Mouse (Mus musculus) stomach, postnatal 0 days (tissue): ENCODE measurements around the gene Abcc4.

Source experiments
- CTCF ChIP-seq: IDR thresholded peaks from 2 replicates; pipeline ENCODE4 v1.5.1; 2016; ENCODE audit warnings: antibody characterized with exemption, low read depth, mild to moderate bottlenecking, moderate library complexity
- EP300 ChIP-seq: optimal IDR thresholded peaks from 2 replicates; pipeline ENCODE3; 2016; ENCODE audit warnings: antibody characterized with exemption

DNA sequence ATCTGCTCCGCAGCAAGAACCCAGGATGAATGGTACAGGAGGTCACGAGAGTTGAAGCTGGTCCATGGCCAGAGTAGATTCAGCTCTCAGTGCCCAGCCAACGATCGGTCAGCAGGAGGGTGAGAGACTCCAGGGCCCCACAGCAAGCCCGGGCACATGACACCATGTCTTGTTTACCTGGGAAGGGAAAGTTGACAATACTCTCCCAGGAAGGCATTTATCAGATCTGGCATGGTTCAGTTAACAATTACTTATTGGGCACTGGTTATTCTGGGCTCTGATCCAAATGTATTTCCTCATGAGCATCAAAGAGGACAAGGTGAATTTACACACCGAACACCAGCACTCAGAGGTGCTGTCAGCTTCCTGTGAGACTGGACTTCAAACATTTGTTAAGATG is 38.5 kb downstream of the Abcc4 start:
- TF ChIP-seq CTCF (no peak), EP300 (no peak)
